8 mouse cellular contexts compared by ENCODE assay signal in genomic region chr3:88173375-88173774, GRCm38 (mm10). TPM values are rescaled to one million over a fixed set of nuclear protein-coding genes. Genes with fewer than 3 reads are reported as not detected.
DNase-seq lines count a peak whose midpoint lies in the region; ATAC-seq lines count a peak whose summit lies in the region.

No protein-coding gene starts in this region.

- no peak overlapping the region for H3K27ac ChIP-seq in hindbrain, embryonic 10.5 days
- no peak overlapping the region for H3K27ac ChIP-seq in hindbrain, embryonic 12.5 days
- no peak overlapping the region for H3K27ac ChIP-seq in forebrain, embryonic 12.5 days

- H3K4me3 ChIP-seq in hindbrain, embryonic 10.5 days, result no peak overlapping the region
- H3K4me3 ChIP-seq in hindbrain, embryonic 12.5 days, result no peak overlapping the region
- H3K4me3 ChIP-seq in forebrain, embryonic 12.5 days (replicated peaks), result no peak overlapping the region

- no peak for ATAC-seq in hindbrain, embryonic 12.5 days (ENCODE audit: low FRiP score)
- ATAC-seq in forebrain, embryonic 12.5 days (ENCODE audit: low FRiP score), result no peak

- no peak overlapping the region for H3K9ac ChIP-seq in hindbrain, embryonic 12.5 days
- H3K9ac ChIP-seq in forebrain, embryonic 12.5 days, result no peak overlapping the region

- no peaks in the 10 kb centered on the region for H3K27me3 ChIP-seq in hindbrain, embryonic 10.5 days (ENCODE audit: insufficient read depth, poor library complexity, severe bottlenecking)
- no peaks in the 10 kb centered on the region for H3K27me3 ChIP-seq in hindbrain, embryonic 12.5 days
- no peaks in the 10 kb centered on the region for H3K27me3 ChIP-seq in forebrain, embryonic 12.5 days

- no peak overlapping the region for H3K4me2 ChIP-seq in hindbrain, embryonic 12.5 days (replicated peaks)
- no peak overlapping the region for H3K4me2 ChIP-seq in forebrain, embryonic 12.5 days

- H3K36me3 ChIP-seq in hindbrain, embryonic 10.5 days, result peaks cover 58% of the 10 kb centered on the region
- peaks cover 49% of the 10 kb centered on the region for H3K36me3 ChIP-seq in hindbrain, embryonic 12.5 days
- peaks cover 43% of the 10 kb centered on the region for H3K36me3 ChIP-seq in forebrain, embryonic 12.5 days (replicated peaks)

- no peaks in the 10 kb centered on the region for H3K9me3 ChIP-seq in hindbrain, embryonic 10.5 days
- no peaks in the 10 kb centered on the region for H3K9me3 ChIP-seq in hindbrain, embryonic 12.5 days (replicated peaks)
- no peaks in the 10 kb centered on the region for H3K9me3 ChIP-seq in forebrain, embryonic 12.5 days

- peak; percentile 55 for DNase-seq in hindbrain, embryonic 10.5 days (ENCODE audit: low spot score)
- DNase-seq in urinary bladder, postnatal 25 days (ENCODE audit: low spot score), result peak; percentile 40
- DNase-seq in urinary bladder, adult 18-20 months (ENCODE audit: low spot score in 2 of 2), result no peak
- peak; percentile 81 to 82 for DNase-seq in cerebellum, postnatal 36 days
- peak; percentile 75 for DNase-seq in kidney, adult 9 months
- peak; percentile 73 for DNase-seq in retina, embryonic 14.5 days (ENCODE audit: low spot score)

- peaks cover 9% of the 10 kb centered on the region for H3K4me1 ChIP-seq in hindbrain, embryonic 10.5 days (replicated peaks)
- peaks cover 6% of the 10 kb centered on the region for H3K4me1 ChIP-seq in hindbrain, embryonic 12.5 days
- H3K4me1 ChIP-seq in forebrain, embryonic 12.5 days, result peaks cover 7% of the 10 kb centered on the region

- WGBS in hindbrain, embryonic 10.5 days, result 50% methylated on average over 3 of the region's 3 CpGs
- WGBS in hindbrain, embryonic 12.5 days, result 63% methylated on average over 3 of the region's 3 CpGs
- WGBS in forebrain, embryonic 12.5 days, result 50% methylated on average over 3 of the region's 3 CpGs

RNA-seq across cellular contexts. Expression of gene Mef2d, which starts 31.2 kb away (rescaled TPM):
- 10.2 and 15.1 TPM in 2 replicates for polyA plus RNA-seq in hindbrain, embryonic 10.5 days (2016; fragmentation: Nextera tagmentation; extraction: Ambion mirVana)
- polyA plus RNA-seq in hindbrain, embryonic 12.5 days (2016; fragmentation: Nextera tagmentation; extraction: Ambion mirVana), result 17.7 and 20.7 TPM in 2 replicates
- polyA plus RNA-seq in forebrain, embryonic 12.5 days (2016; fragmentation: Nextera tagmentation; extraction: Ambion mirVana), result 17.7 and 20.3 TPM in 2 replicates

Comparison
In these comparisons a context has a peak if more than half of its experiments do, and no peak if none do; other contexts are left out.
1. DNase-seq: peak in hindbrain, embryonic 10.5 days (single experiment), urinary bladder, postnatal 25 days (single experiment), cerebellum, postnatal 36 days (2 of 2), kidney, adult 9 months (single experiment) and retina, embryonic 14.5 days (single experiment); none in urinary bladder, adult 18-20 months (0 of 2).